Mouse (Mus musculus) G1E (cell line): ENCODE measurements around the gene Rhou. TPM values are rescaled to one million over a fixed set of nuclear protein-coding genes. Genes with fewer than 3 reads are reported as not detected.

ENCODE experiments used
- ATAC-seq: 2 replicates; pipeline ENCODE4 v1.8.0; 2016; ENCODE audit warnings: mild to moderate bottlenecking; ENCODE audit not compliant: insufficient number of reproducible peaks, poor library complexity, low FRiP score, severe bottlenecking; ENCODE audit errors: extremely low read depth
- DNase-seq: peaks from one replicate; pipeline ENCODE4 v3.0.0; 2012; ENCODE audit warnings: low spot score
- H3K27me3 ChIP-seq: 2 replicates; pipeline ENCODE4 v1.6.1; 2012; ENCODE audit warnings: mild to moderate bottlenecking, low read length, inconsistent platforms; ENCODE audit not compliant: insufficient read depth
- H3K36me3 ChIP-seq: replicated peaks from 2 replicates; pipeline ENCODE3; 2012; ENCODE audit warnings: mild to moderate bottlenecking, inconsistent platforms
- H3K4me1 ChIP-seq: 2 replicates; pipeline ENCODE4 v1.6.1; 2012; ENCODE audit warnings: low read depth, low read length, inconsistent platforms, mixed read lengths; ENCODE audit not compliant: insufficient read depth
- H3K4me3 ChIP-seq: 2 replicates; pipeline ENCODE4 v1.5.1; 2012; ENCODE audit warnings: low read depth, mild to moderate bottlenecking, inconsistent platforms, low read length, moderate library complexity, mixed read lengths
- H3K9me3 ChIP-seq: replicated peaks from 2 replicates; pipeline ENCODE4 v1.6.1; 2012; ENCODE audit warnings: inconsistent platforms
- CTCF ChIP-seq: IDR thresholded peaks from 2 replicates; pipeline ENCODE4 v1.5.1; 2012; ENCODE audit warnings: low read depth, low read length, inconsistent platforms, mixed read lengths
- GATA1 ChIP-seq: IDR thresholded peaks from 2 replicates; pipeline ENCODE4 v1.6.1; 2012; ENCODE audit warnings: borderline replicate concordance, low read length, inconsistent platforms, mixed read lengths
- GATA2 ChIP-seq: IDR thresholded peaks from 2 replicates; pipeline ENCODE4 v1.6.1; 2012; ENCODE audit warnings: low read depth, low read length, inconsistent platforms, borderline replicate concordance
- POLR2AphosphoS5 ChIP-seq: IDR thresholded peaks from 2 replicates; pipeline ENCODE4 v1.6.1; 2012; ENCODE audit warnings: low read depth, low read length, inconsistent platforms; ENCODE audit not compliant: insufficient replicate concordance
- TAL1 ChIP-seq: conservative IDR thresholded peaks from 2 replicates; pipeline ENCODE4 v1.6.1; 2012; ENCODE audit warnings: low read depth, low read length, inconsistent platforms, mixed read lengths
- polyA plus RNA-seq: library from polyadenylated mRNA; stranded (reverse); fragments of >175 nt; gene quantifications from 2 replicates; pipeline ENCODE4 v1.2.3, GENCODE M21; 2012
- total RNA-seq, 2 experiments: library from RNA; stranded (forward) in 1 of 2; stranded (reverse) in 1 of 2; fragments of 200-1000 nt in 1 of 2; fragments of >200 nt in 1 of 2; fragmentation: Nextera tagmentation in 1 of 2; gene quantifications; 2 replicates each; pipeline ENCODE4 v1.2.3; 2014 to 2017

Gene Rhou
- total and polyA plus RNA-seq, 3 experiments: 0.16 TPM; not detected in 2

GRCm38 (mm10) chr8:123687826-123688225, 34.1 kb downstream of the Rhou start:
- no peak for ATAC-seq
- no peak for DNase-seq
- TF ChIP-seq TAL1: no peak
- no peaks in the 10 kb centered on the region for H3K4me1 ChIP-seq
- no peaks in the 10 kb centered on the region for H3K36me3 ChIP-seq
- peaks cover 33% of the 10 kb centered on the region for H3K9me3 ChIP-seq
- no peak overlapping the region for H3K4me3 ChIP-seq
- no peaks in the 10 kb centered on the region for H3K27me3 ChIP-seq

DNA sequence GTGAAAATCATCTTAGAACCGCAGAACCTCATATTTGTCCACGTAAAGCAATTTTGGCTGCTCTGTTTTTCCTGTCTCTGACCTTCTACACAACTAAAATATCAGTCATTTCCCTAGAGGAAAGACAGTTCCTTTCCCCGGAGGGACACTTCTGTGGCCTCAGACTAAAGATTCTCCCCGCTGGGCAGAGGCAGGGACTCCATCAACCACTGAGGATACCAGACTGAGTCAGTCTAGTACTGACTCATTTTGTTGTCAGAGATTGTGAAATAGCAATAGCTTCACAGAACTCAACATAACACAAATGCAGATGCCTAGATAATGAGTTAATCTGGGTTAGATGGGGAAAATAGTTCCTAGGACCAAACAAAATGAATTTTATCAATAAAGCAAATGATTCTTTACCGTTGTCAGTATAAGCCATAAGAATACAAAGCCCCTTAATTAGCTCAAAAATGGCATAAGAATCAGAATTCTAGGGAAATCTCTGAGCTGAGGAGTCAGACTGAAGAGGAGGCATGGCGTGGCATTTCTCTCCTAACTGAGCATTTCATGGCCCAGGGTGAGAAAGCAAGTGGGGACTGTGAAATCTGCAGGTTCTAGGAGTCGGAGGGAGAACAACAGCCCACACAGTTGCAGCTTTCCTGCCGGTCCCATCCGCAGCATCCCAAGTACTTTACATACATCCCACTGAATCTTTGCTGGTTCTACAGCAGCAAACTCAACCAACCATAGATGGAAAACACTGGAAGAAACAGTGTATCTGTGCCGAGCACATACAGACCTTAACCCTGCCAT, 38.6 kb downstream of the Rhou start:
- Histone ChIP-seq H3K36me3 (no peaks in the 10 kb centered on the region), H3K4me1 (no peaks in the 10 kb centered on the region), H3K9me3 (peaks cover 10% of the 10 kb centered on the region), H3K4me3 (no peak overlapping the region), H3K27me3 (no peaks in the 10 kb centered on the region)
- TF ChIP-seq CTCF: no peak
- TF ChIP-seq TAL1: no peak
- TF ChIP-seq GATA1: no peak
- no peak for TF ChIP-seq GATA2
- TF ChIP-seq POLR2AphosphoS5: no peak
- ATAC-seq (no peak), DNase-seq (no peak)

DNA sequence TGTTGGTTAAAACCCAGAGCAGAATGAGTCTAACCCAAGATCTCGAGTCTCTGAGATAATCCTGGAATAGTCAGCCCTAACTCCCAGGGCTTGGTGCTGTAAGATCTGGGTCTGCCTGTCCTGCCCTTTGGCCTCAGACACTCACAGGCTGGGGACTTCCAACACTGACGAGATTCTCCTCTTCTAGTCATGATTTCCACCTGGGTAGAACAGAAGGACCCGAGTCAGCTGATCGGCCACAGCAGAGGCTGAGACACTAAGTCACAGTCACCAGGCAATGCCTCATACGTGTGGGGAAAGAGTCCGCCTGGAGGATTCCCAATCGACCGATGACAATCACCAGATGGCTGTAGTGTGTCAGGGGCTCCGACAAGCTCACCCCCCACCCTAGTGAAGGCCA, 42.4 kb downstream of the Rhou start:
- H3K27me3 ChIP-seq: no peaks in the 10 kb centered on the region
- no peak overlapping the region for H3K4me3 ChIP-seq
- peaks cover 22% of the 10 kb centered on the region for H3K9me3 ChIP-seq
- no peaks in the 10 kb centered on the region for H3K36me3 ChIP-seq
- ATAC-seq (no peak), DNase-seq (no peak)
- TF ChIP-seq POLR2AphosphoS5: no peak
- TF ChIP-seq GATA2: no peak
- no peak for TF ChIP-seq CTCF
- TF ChIP-seq GATA1: no peak
- TF ChIP-seq TAL1: no peak
- no peaks in the 10 kb centered on the region for H3K4me1 ChIP-seq

- H3K36me3 ChIP-seq: no peaks in the 10 kb centered on the region
- DNase-seq (no peak), ATAC-seq (no peak)
- TF ChIP-seq TAL1: no peak
- TF ChIP-seq POLR2AphosphoS5: no peak
- no peak for TF ChIP-seq GATA2
- no peak for TF ChIP-seq CTCF
- no peak overlapping the region for H3K4me3 ChIP-seq
- peaks cover 26% of the 10 kb centered on the region for H3K9me3 ChIP-seq
- H3K27me3 ChIP-seq: no peaks in the 10 kb centered on the region
- H3K4me1 ChIP-seq: no peaks in the 10 kb centered on the region
Measured at GRCm38 (mm10) chr8:123697329-123697728, 43.6 kb downstream of the Rhou start.

DNA sequence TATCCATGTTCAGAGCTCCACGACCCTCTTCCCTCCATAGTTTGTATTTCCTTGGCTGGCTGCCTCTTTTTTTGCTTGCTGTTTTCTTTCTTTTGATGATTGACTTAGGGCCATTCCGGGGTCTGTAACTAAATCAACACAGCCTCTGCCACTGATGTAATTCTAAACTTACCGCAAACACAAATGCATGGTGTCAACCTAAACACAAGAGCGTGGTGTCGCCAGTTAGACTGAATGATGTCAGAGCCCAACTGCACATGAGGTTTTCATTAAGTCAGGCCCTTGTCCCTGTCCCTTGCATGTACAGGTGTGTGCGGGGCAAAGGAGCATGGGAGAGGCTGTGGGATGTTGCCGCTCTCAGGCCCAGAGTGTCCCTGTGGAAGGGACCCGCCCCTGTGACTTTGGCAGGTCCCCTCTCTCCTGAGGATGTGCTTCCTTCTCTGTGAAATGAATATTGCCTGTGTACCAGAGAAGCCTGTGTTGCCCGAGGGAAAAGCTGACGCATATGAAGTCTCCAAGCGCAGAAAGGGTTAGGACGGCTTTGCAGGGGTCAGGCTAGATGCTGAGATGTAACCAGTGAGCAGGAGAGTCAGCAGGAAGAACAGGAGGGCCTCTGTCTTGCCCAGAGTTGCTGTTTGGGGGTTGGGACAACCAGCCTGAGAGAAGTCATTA, 46.8 kb downstream of the Rhou start:
- ATAC-seq: no peak
- Histone ChIP-seq H3K36me3 (no peaks in the 10 kb centered on the region), H3K27me3 (no peaks in the 10 kb centered on the region)

GRCm38 (mm10) chr8:123701952-123702587, 48.3 kb downstream of the Rhou start:
- Histone ChIP-seq H3K9me3 (peaks cover 32% of the 10 kb centered on the region), H3K36me3 (no peaks in the 10 kb centered on the region), H3K4me1 (no peaks in the 10 kb centered on the region), H3K27me3 (no peaks in the 10 kb centered on the region; the same call in 1 of the 2 replicates), H3K4me3 (no peak overlapping the region)
- ATAC-seq (no peak), DNase-seq (no peak)
- TF ChIP-seq GATA1: no peak
- no peak for TF ChIP-seq POLR2AphosphoS5
- TF ChIP-seq CTCF: no peak
- no peak for TF ChIP-seq GATA2
- no peak for TF ChIP-seq TAL1

More for the DNA sequence above, 46.8 kb downstream of the Rhou start:
- no peak for DNase-seq
- no peaks in the 10 kb centered on the region for H3K4me1 ChIP-seq
- TF ChIP-seq GATA1 (no peak), CTCF (no peak), POLR2AphosphoS5 (no peak), GATA2 (no peak), TAL1 (no peak)
- H3K4me3 ChIP-seq: no peak overlapping the region
- H3K9me3 ChIP-seq: peaks cover 29% of the 10 kb centered on the region
